Mouse (Mus musculus) olfactory bulb, adult 2 months (tissue): ENCODE data around the gene Galnt18. TPM values are rescaled to one million over a fixed set of nuclear protein-coding genes. Genes with fewer than 3 reads are reported as not detected.

Experiments
- H3K27ac ChIP-seq: fragments of 200-500 bp; 2 replicates; pipeline ENCODE4 v1.5.1; 2012; ENCODE audit warnings: low read depth, low read length; ENCODE audit not compliant: insufficient read depth
- H3K4me1 ChIP-seq: fragments of 200-500 bp; 2 replicates; pipeline ENCODE4 v1.6.1; 2012; ENCODE audit warnings: low read length; ENCODE audit not compliant: control insufficient read depth, insufficient read depth
- H3K4me3 ChIP-seq: fragments of 200-500 bp; 2 replicates; pipeline ENCODE4 v1.5.1; 2012; ENCODE audit warnings: mild to moderate bottlenecking, low read depth, low read length, moderate library complexity; ENCODE audit not compliant: insufficient read depth
- CTCF ChIP-seq: fragments of 200-500 bp; IDR thresholded peaks from 2 replicates; pipeline ENCODE4 v1.5.1; 2012; ENCODE audit warnings: low read depth, mild to moderate bottlenecking, low read length, moderate library complexity; ENCODE audit not compliant: insufficient read depth
- POLR2A ChIP-seq: fragments of 200-500 bp; IDR thresholded peaks from 2 replicates; pipeline ENCODE4 v1.6.1; 2012; ENCODE audit warnings: mild to moderate bottlenecking, low read depth, low read length, moderate library complexity; ENCODE audit not compliant: insufficient read depth
- WGBS: fragments of 180-500 bp; shearing (Covaris S2); methylation state at CpG from one replicate; pipeline ENCODE4 v1.1.7; 2018; 5-methylcytosine and 5-hydroxymethylcytosine counted together
- polyA plus RNA-seq: library from polyadenylated mRNA; stranded (reverse); fragments of >200 nt; gene quantifications from 2 replicates; pipeline ENCODE4 v1.2.4, GENCODE M21; 2012; ENCODE audit warnings: low replicate concordance; ENCODE audit not compliant: missing spikeins, insufficient read depth, insufficient read length

Galnt18 gene
- polyA plus RNA-seq, 1 experiment, result not detected

DNA sequence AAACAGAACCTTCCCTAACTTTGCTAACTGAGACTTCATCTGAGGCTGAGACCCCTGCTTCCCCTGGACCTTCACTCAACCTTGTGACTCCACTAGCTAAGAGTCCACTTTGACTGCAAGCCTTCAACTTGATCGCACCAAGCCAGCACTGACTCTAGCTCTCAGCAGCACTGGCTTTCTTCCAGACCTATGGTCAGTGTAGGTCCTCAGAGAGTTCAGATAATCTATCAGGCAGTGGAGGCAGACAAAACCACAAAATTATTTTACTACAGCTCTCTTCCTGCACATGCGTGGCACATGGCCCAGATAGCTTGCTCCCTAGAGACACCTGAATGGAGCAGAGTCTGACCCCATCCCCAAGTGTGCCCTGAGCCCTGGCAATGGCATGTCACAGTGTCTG is 204.7 kb downstream of the Galnt18 start:
- 83% methylated on average over 2 of the region's 2 CpGs for WGBS
- Histone ChIP-seq H3K4me1 (peaks cover 11% of the 10 kb centered on the region; the same call in 1 of the 2 replicates), H3K4me3 (no peak overlapping the region), H3K27ac (no peak overlapping the region)
- no peak for TF ChIP-seq POLR2A
- TF ChIP-seq CTCF, result no peak

DNA sequence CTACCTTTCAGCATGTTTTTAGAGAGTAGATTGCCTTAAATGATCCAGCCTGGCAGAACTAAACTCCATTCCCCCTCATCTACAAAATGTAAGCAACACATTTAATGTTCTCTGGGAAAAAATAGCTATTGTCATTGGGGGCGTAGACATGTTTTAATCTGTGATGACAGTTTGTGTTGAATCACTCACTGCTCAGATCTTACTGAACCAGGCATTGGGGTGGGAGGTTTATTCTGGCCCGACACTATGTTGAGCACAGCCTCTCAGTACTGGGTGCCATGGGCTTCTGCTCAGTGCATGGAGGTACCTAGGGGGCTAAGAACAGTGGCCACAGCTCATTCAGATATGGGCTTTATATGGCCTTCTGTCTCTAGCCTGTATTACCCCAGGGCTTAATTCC is 207.4 kb downstream of the Galnt18 start:
- WGBS, result 76% methylated on average over 2 of the region's 2 CpGs
- H3K4me1 ChIP-seq, result peaks cover 11% of the 10 kb centered on the region; the same call in 1 of the 2 replicates
- H3K4me3 ChIP-seq, result no peak overlapping the region
- TF ChIP-seq POLR2A (no peak), CTCF (no peak)
- no peak overlapping the region for H3K27ac ChIP-seq

DNA sequence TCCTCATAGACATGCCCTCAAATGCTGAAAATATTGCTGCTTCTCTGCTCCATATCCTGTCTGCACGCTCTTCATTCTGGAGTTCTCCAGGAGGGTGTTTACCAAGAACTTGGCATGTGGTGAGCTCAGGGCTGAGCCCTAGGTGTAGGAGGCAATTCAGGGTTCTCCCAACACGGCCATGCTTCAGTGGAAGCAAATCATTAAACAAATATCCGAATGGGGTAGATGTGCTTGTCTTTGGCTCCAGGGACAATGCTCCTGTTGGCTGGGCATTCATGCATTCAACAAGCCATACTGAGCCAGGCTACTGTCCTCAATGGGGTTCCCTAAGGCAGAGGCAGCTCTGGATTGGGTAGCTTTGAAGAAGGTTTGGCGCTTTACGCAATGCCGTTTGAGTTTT is 212.9 kb downstream of the Galnt18 start:
- TF ChIP-seq CTCF (no peak), POLR2A (no peak)
- H3K4me1 ChIP-seq, result no peaks in the 10 kb centered on the region
- H3K4me3 ChIP-seq, result no peak overlapping the region
- 78% methylated on average over 6 of the region's 6 CpGs for WGBS
- H3K27ac ChIP-seq, result no peak overlapping the region

DNA sequence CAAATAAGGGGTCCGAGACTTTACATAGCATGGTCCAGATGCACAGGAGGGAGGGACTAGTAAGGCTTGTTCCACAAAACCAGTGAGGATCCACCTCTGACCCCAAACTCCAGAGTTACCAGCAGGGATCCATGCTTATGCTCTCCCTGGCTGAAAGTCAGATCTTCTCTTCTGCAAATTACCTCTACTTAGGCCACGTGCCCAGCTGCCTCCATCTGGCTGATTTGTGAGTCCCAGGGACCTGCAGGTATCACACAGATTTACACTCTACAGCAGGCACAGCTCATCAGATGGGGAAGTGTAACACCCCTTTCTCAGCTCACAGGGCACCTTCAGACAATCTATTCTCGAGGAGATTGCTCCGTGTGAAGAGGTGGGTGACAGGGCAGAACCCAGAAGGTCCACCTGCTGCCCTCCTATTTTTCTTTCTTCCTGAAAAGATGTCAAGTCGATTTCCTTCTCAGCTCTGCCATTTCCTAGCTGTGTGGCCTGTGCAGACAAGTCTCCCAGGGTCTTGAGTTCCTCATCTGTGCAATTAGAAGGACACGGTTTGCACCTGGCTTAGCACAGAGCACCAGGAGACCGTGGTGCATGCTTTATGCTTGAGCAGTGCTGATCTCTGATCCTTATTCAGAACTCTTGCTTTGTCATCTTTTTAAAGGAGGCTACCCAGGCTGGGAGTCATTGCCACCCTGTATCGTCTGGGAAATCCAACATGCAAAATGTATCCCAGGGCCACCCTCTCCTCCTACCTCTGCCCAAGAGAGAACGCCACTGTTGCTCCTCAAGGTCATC is 216.3 kb downstream of the Galnt18 start:
- TF ChIP-seq CTCF (no peak), POLR2A (no peak)
- Histone ChIP-seq H3K4me1 (no peaks in the 10 kb centered on the region), H3K27ac (no peak overlapping the region), H3K4me3 (no peak overlapping the region)
- WGBS, result 74% methylated on average over 9 of the region's 9 CpGs

DNA sequence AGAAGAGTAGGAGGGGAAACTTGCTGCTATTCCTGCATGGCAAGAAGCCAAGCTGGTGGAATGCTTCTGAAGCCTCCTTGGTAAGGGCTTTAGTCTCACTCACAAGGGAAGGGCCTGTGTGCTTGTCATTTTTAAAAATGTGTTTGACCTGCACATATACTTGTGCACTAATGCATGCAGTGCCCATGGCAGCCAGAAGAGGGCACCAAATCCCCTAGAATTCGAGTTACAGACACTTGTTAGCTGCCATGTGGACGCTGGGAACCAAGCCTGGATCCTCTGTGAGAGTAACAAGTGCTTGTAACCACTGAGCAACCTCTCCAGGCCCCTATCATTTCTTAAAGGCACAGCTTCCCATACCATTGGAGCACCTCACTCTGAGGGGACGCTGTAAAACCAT is 219.7 kb downstream of the Galnt18 start:
- Histone ChIP-seq H3K4me1 (no peaks in the 10 kb centered on the region), H3K4me3 (no peak overlapping the region), H3K27ac (no peak overlapping the region)
- TF ChIP-seq CTCF, result no peak
- no peak for TF ChIP-seq POLR2A
- 77% methylated on average over 3 of the region's 3 CpGs for WGBS

DNA sequence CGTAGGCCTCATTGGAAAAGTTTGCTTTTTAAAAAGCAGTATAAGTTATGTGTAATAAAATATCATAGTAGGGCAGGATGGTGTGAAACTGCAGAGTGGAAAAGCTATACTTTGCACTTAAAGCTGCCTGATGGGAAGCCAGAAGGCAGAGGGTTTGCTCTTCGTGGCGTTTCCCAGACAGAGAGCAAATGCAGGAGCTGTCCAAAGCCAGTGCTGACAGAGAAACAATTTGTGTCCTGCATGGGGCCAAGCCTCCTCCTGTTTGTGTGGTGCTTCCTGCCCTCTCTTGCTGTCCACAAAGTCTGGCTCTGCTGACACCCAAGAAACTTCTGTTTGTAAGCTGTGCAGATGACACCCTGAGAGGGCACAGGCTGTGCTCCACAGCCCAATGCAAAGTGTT is 220.8 kb downstream of the Galnt18 start:
- Histone ChIP-seq H3K4me1 (no peaks in the 10 kb centered on the region), H3K4me3 (no peak overlapping the region), H3K27ac (no peak overlapping the region)
- TF ChIP-seq POLR2A, result no peak
- TF ChIP-seq CTCF, result no peak
- WGBS, result 71% methylated on average over 3 of the region's 3 CpGs

DNA sequence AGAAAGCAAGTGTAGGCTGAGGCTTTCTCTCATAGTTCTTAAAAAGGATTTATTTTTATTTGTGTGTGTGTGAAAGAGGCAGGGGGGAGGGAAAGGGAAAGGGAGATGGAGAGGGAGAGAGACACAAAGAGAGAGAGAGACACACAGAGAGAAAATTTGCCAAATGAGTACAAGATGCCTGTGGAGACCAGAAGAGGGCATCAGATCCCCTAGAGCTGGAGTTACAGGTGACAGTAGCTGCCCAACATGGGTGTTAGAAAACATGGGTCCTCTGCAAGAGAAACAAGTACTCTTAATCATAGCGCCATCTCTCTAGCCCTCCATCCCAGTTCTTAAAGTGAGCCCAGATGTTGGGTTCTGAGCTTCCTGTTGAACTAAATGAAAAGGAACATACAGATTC is 228.8 kb downstream of the Galnt18 start:
- H3K27ac ChIP-seq, result no peak overlapping the region
- no peak overlapping the region for H3K4me3 ChIP-seq
- WGBS, result 93% methylated on average over 1 of the region's 1 CpGs
- peaks cover 7% of the 10 kb centered on the region; the same call in 1 of the 2 replicates for H3K4me1 ChIP-seq
- no peak for TF ChIP-seq CTCF
- TF ChIP-seq POLR2A, result no peak

DNA sequence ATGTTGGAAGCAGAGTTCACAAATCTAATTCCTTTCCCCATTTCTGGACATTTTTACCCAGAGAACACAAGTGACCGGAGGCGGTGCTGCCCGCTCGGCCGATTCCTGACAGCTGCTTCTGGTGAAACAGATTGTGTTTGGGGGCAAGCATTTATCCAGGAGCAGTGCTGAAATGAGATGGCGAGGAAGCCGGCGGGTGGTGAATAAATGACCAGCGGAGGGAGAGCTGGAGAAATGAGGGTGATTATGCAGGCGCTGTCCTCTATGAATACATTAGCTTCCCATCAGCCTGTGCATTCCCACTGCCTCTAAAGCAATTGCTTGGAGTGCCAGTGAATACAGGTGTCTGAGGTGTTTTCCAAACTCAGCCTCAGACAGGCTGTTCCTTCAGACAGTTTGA is 232.7 kb downstream of the Galnt18 start:
- Histone ChIP-seq H3K4me1 (peaks cover 7% of the 10 kb centered on the region; the same call in 1 of the 2 replicates), H3K27ac (no peak overlapping the region), H3K4me3 (no peak overlapping the region)
- 52% methylated on average over 10 of the region's 10 CpGs for WGBS
- TF ChIP-seq POLR2A (no peak), CTCF (no peak)

DNA sequence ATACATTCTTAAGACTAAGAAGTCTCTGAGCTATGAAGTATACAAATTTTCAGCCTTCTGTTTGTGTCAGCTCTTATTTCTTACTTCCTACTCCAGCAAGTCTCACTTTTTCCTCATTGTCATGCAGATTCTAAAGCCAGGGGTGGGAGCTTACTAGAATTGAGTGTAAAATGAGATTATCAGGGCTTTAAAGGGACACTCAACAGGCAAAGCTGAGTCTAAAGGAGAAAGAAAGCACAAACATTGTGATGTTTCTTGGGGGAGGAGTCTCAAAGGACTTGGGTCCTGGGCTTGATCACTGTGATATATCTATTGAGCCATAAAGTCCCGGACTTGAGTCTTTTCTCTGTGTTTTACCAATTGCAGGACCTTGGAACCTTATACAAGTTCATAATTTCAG is 234.2 kb downstream of the Galnt18 start:
- 88% methylated on average over 1 of the region's 1 CpGs for WGBS

DNA sequence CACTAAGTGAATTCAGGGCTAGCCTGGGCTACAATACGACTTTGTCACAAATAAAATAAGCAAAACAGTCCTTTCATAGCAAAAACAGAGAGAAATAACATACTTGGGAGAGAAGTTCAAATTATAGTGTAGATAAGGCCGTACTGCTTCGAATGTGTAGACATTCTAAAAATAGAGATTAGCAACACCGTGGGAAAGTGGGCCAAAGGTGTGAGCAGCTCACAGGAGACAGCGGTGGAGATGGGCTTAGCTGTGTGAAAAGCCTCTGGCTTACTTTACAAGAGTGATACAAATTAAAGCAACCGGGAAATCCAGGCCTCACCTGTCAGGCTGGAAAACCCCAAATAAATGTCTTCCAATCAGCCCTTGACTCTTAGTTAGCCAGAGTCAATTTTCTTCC is 241.8 kb downstream of the Galnt18 start:
- no peak overlapping the region for H3K4me3 ChIP-seq
- no peak for TF ChIP-seq POLR2A
- TF ChIP-seq CTCF, result no peak
- WGBS, result 59% methylated on average over 6 of the region's 6 CpGs
- no peaks in the 10 kb centered on the region for H3K4me1 ChIP-seq
- H3K27ac ChIP-seq, result no peak overlapping the region

More for the DNA sequence above, 234.2 kb downstream of the Galnt18 start:
- no peak for TF ChIP-seq CTCF
- no peak for TF ChIP-seq POLR2A
- Histone ChIP-seq H3K4me1 (peaks cover 7% of the 10 kb centered on the region; the same call in 1 of the 2 replicates), H3K27ac (no peak overlapping the region), H3K4me3 (no peak overlapping the region)
